Mouse (Mus musculus): ENCODE data around the gene Osm.

GRCm38 (mm10) chr11:4195597-4196031 lies 40.6 kb upstream of the Osm start:
- no peak for TF ChIP-seq CTCF (IDR thresholded peaks at IDR 0.05; ENCODE audit: insufficient read depth, low read depth, low read length)
- no peak for TF ChIP-seq POLR2A (IDR thresholded peaks at IDR 0.05; ENCODE audit: insufficient read depth, low read depth, low read length)
